Mouse (Mus musculus) brain, embryonic 14.5 days (tissue): ENCODE results near the gene Atn1. TPM values are rescaled to one million over a fixed set of nuclear protein-coding genes. Genes with fewer than 3 reads are reported as not detected.
A peak's percentile ranks its signal among the peaks of the same experiment; 100 is the strongest.

Experiments
- DNase-seq: peaks from one replicate; pipeline ENCODE4 v3.0.0-alpha.2; 2011; ENCODE audit warnings: low read depth
- CTCF ChIP-seq: fragments of 200-500 bp; IDR thresholded peaks from 2 replicates; pipeline ENCODE4 v1.5.1; 2012; ENCODE audit warnings: inconsistent platforms, mild to moderate bottlenecking, moderate library complexity, borderline replicate concordance; ENCODE audit not compliant: insufficient read depth, insufficient read length; ENCODE audit errors: extremely low read depth
- POLR2A ChIP-seq: fragments of 200-500 bp; IDR thresholded peaks from 2 replicates; pipeline ENCODE4 v1.6.1; 2012; ENCODE audit warnings: mild to moderate bottlenecking, inconsistent platforms, borderline replicate concordance; ENCODE audit not compliant: poor library complexity, insufficient read depth, insufficient read length, severe bottlenecking; ENCODE audit errors: extremely low read depth
- polyA plus RNA-seq: library from polyadenylated mRNA; depleted of rRNA; stranded (reverse); fragments of >200 nt; gene quantifications from 2 replicates; pipeline ENCODE4 v1.2.3, GENCODE M21; 2012; rRNA removed

The Atn1 gene
- polyA plus RNA-seq, 1 experiment, result 136 TPM

DNA sequence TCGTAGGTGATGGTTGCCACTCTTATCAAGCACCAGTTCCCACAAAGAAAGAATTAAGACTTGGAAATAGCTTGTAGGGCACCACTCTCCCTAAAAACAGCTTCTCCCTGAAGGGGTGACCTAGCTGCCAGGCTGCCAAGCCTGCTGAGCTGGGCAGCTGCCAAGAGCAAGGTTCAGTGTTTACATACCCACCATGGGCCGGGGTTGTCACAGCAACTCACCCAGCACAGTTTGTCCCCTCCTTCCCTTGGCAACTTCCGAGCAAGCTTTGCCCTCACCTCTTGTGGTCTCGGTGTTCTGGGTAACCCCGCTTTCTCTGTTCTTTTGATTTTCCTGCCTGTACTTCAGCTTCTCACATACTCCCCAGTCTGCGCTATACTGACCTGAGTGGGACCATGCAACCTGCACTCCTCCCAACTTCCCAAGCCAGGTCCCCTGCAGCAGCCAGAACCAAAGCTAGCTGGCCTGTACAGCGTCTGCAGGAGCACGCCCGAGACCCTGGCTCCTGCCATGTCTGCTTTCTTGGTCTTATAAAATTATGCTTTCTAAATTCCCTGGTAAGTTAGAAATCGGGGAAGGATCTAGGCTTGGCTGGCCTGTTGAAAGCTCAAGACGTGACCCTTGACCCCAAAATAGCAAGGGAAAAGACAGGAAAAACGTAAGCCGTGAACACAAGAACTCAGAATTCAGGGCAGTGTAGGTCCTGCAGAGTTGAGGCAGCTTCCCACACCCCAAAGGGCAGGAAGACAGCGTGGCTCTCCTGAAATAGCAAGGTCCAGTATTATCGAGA lies 62.0 kb downstream of the Atn1 start:
- peak; percentile 86 for DNase-seq

GRCm38 (mm10) chr6:124693243-124693981 lies 62.9 kb downstream of the Atn1 start:
- TF ChIP-seq CTCF, result no peak
- no peak for TF ChIP-seq POLR2A
- no peak for DNase-seq

More for the DNA sequence above, 62.0 kb downstream of the Atn1 start:
- TF ChIP-seq POLR2A, result no peak
- no peak for TF ChIP-seq CTCF

Other genes with a start within 250 kb of the Atn1 start
- gene C1ra, start 244.1 kb downstream of the Atn1 start, polyA plus RNA-seq, result 0.15 and 0.22 TPM in 2 replicates
- gene C1s1, start 214.2 kb downstream of the Atn1 start, polyA plus RNA-seq, result 0.54 and 0.57 TPM in 2 replicates
- not detected in 2 replicates for gene C1rb, start 186.2 kb downstream of the Atn1 start, polyA plus RNA-seq
- 0.31 and 0.32 TPM in 2 replicates for gene C1s2, start 120.4 kb downstream of the Atn1 start, polyA plus RNA-seq
- 54.8 and 58.7 TPM in 2 replicates for gene Lpcat3, start 93.5 kb downstream of the Atn1 start, polyA plus RNA-seq
- 95.2 and 132 TPM in 2 replicates for gene Emg1, start 44.3 kb downstream of the Atn1 start, polyA plus RNA-seq
- gene Phb2, start 44.2 kb downstream of the Atn1 start, polyA plus RNA-seq, result 168 and 174 TPM in 2 replicates
- gene Ptpn6, start 17.8 kb downstream of the Atn1 start, polyA plus RNA-seq, result 2.6 and 2.9 TPM in 2 replicates
- gene Grcc10, start 15.2 kb downstream of the Atn1 start, polyA plus RNA-seq, result 429 and 583 TPM in 2 replicates
- not detected in 2 replicates for gene Gm45234, start 503 bp downstream of the Atn1 start, polyA plus RNA-seq
- gene Eno2, start 13.1 kb upstream of the Atn1 start, polyA plus RNA-seq, result 48.6 and 69.6 TPM in 2 replicates
- 5.6 and 8.7 TPM in 2 replicates for gene Lrrc23, start 23.2 kb upstream of the Atn1 start, polyA plus RNA-seq
- gene Spsb2, start 52.1 kb upstream of the Atn1 start, polyA plus RNA-seq, result 5.3 and 5.7 TPM in 2 replicates
- gene Tpi1, start 57.8 kb upstream of the Atn1 start, polyA plus RNA-seq, result 318 and 333 TPM in 2 replicates
- gene Usp5, start 73.0 kb upstream of the Atn1 start, polyA plus RNA-seq, result 157 and 162 TPM in 2 replicates
- gene Cdca3, start 73.0 kb upstream of the Atn1 start, polyA plus RNA-seq, result 49.5 and 122 TPM in 2 replicates
- 1.9 and 2.6 TPM in 2 replicates for gene Gnb3, start 83.8 kb upstream of the Atn1 start, polyA plus RNA-seq
- 123 and 173 TPM in 2 replicates for gene P3h3, start 101.2 kb upstream of the Atn1 start, polyA plus RNA-seq
- 107 and 117 TPM in 2 replicates for gene Gpr162, start 107.5 kb upstream of the Atn1 start, polyA plus RNA-seq
- 0.09 and 0.14 TPM in 2 replicates for gene Cd4, start 131.7 kb upstream of the Atn1 start, polyA plus RNA-seq
- gene Lag3, start 155.2 kb upstream of the Atn1 start, polyA plus RNA-seq, result 3.8 and 4.5 TPM in 2 replicates
- 2,630 and 3,258 TPM in 2 replicates for gene Ptms, start 163.6 kb upstream of the Atn1 start, polyA plus RNA-seq
- 551 and 626 TPM in 2 replicates for gene Mlf2, start 174.9 kb upstream of the Atn1 start, polyA plus RNA-seq
- gene Cops7a, start 209.0 kb upstream of the Atn1 start, polyA plus RNA-seq, result 130 and 170 TPM in 2 replicates
- gene Pianp, start 240.2 kb upstream of the Atn1 start, polyA plus RNA-seq, result 49.8 and 68.1 TPM in 2 replicates